Mouse (Mus musculus) neural tube, embryonic 10.5 days (tissue): ENCODE data around the gene Pemt.

Experiments used
- DNase-seq: peaks from one replicate; pipeline ENCODE4 v3.0.0-alpha.2; 2017; ENCODE audit warnings: low spot score; ENCODE audit errors: extremely low spot score

Gene Pemt

GRCm38 (mm10) chr11:60003811-60004210, 42.5 kb downstream of the Pemt start:
- DNase-seq = no peak

GRCm38 (mm10) chr11:60001231-60001980, 44.9 kb downstream of the Pemt start:
- no peak for DNase-seq

GRCm38 (mm10) chr11:59994318-59994717, 52.0 kb downstream of the Pemt start:
- no peak for DNase-seq

GRCm38 (mm10) chr11:59991365-59991764, 54.9 kb downstream of the Pemt start:
- no peak for DNase-seq

- DNase-seq = no peak
These were observed 56.9 kb downstream of the Pemt start for GRCm38 (mm10) chr11:59989406-59989805.

GRCm38 (mm10) chr11:59977831-59978230, 68.5 kb downstream of the Pemt start:
- no peak for DNase-seq

- no peak for DNase-seq
These were observed 71.0 kb downstream of the Pemt start for GRCm38 (mm10) chr11:59975241-59975640.

GRCm38 (mm10) chr11:59973389-59973788, 72.9 kb downstream of the Pemt start:
- DNase-seq = no peak

- no peak for DNase-seq
These were observed 74.6 kb downstream of the Pemt start for GRCm38 (mm10) chr11:59971691-59972090.

- no peak for DNase-seq
These were observed 75.5 kb downstream of the Pemt start for GRCm38 (mm10) chr11:59970780-59971179.

GRCm38 (mm10) chr11:59967765-59968164, 78.5 kb downstream of the Pemt start:
- DNase-seq = no peak

GRCm38 (mm10) chr11:59966102-59966483, 80.2 kb downstream of the Pemt start:
- DNase-seq = no peak

- peak; percentile 88 for DNase-seq
These were observed 80.8 kb downstream of the Pemt start for GRCm38 (mm10) chr11:59965227-59966101.

- DNase-seq = no peak
These were observed 81.5 kb downstream of the Pemt start, which contains the start of gene Rasd1 for GRCm38 (mm10) chr11:59964818-59965217. TSS of gene Rasd1 (minus strand) at chr11:59964944.

- peak; percentile 72 for DNase-seq
These were observed 82.0 kb downstream of the Pemt start for GRCm38 (mm10) chr11:59964163-59964758.

- peak; percentile 61 for DNase-seq
These were observed 82.7 kb downstream of the Pemt start for GRCm38 (mm10) chr11:59963364-59964162.

GRCm38 (mm10) chr11:59962590-59962989, 83.7 kb downstream of the Pemt start:
- no peak for DNase-seq

GRCm38 (mm10) chr11:59961338-59961875, 84.9 kb downstream of the Pemt start:
- no peak for DNase-seq

GRCm38 (mm10) chr11:59960476-59961337, 85.6 kb downstream of the Pemt start:
- no peak for DNase-seq

- no peak for DNase-seq
These were observed 86.8 kb downstream of the Pemt start for GRCm38 (mm10) chr11:59959453-59959852.
